Mouse (Mus musculus) naive thymus-derived CD4-positive, alpha-beta T cell, adult 5 months (primary cell): ENCODE results near the gene Klk1b24. TPM values are rescaled to one million over a fixed set of nuclear protein-coding genes. Genes with fewer than 3 reads are reported as not detected.

Experiments used
- polyA plus RNA-seq: library from polyadenylated mRNA; unstranded; fragments of 100-300 nt; shearing (Covaris generic); gene quantifications from one replicate; pipeline ENCODE4 v1.2.1, GENCODE M21; 2017

Gene Klk1b24
- not detected for polyA plus RNA-seq

DNA sequence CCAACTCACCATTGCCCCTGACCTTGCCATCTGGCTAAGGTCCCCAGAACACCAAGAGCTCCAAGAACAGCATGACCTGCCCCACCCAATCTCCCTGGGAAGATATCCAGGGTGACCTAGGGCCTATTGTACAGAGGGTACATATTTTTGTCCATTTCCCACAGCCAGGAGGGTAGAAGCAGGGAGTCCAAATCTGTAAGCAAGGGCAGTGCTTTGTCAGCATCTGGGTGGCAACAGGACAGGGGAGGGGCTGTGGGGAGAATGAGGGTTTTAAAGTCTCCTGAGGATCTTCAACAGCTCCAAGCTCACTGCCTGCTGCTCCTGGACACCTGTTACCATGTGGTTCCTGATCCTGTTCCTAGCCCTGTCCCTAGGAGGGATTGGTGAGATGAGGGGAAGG is at the start of gene Klk1b24:
Klk1b24 (plus strand) TSS at position 301 of the 400 bp plus-strand sequence.

DNA sequence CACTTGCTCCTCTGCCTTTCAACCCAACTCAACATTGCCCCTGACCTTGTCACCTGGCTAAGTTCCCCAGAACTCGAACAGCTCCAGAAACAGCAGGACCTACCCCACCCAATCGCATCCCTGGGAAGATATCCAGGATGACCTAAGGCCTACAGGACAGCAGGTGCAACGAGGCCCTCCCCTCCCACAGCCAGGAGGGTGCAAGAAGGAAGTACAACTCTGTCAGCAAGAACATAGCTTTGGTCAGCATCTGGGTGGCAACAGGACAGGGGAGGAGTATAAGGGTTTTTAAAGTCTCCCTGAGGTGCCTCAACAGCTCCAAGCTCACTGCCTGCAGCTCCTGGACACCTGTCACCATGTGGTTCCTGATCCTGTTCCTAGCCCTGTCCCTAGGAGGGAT is 9.9 kb downstream of the Klk1b24 start, which contains the start of gene Klk1b3:
Klk1b3 (plus strand) TSS at position 301 of the 400 bp plus-strand sequence.

DNA sequence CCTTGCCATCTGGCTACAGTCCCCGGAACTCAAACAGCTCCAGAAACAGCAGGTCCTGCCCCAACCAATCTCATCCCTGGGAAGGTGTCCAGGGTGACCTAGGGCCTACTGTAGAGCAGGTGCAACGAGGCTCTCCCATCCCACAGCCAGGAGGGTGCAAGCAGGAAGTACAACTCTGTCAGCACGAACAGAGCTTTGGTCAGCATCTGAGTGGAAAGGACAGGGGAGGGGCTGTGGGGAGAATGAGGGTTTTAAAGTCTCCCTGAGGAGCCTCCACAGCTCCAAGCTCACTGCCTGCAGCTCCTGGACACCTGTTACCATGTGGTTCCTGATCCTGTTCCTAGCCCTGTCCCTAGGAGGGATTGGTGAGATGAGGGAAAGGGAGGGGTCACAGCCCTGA is 19.1 kb downstream of the Klk1b24 start, which contains the start of gene Klk1b4:
Klk1b4 (plus strand) TSS at position 301 of the 400 bp plus-strand sequence.

DNA sequence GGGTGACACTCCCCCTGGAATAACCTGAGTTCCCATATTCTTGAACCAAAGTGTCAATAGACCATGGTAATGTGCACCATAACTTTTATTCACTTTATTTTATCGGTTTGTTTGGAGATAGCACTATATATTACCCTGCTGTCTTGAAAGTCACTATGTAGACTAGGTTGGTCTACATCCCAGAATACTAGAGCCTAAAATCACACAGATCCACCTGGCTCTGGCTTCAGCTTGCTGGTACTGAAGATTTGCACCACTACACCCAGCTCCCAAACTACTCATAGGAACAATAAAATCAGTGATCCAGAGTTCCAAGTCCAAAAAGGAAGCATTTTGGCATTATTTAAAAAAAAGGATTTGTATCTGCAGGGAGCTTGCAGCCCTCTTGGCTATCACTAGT is 27.6 kb downstream of the Klk1b24 start, which contains the start of gene Klk1b5:
Klk1b5 (plus strand) TSS at position 301 of the 400 bp plus-strand sequence.

DNA sequence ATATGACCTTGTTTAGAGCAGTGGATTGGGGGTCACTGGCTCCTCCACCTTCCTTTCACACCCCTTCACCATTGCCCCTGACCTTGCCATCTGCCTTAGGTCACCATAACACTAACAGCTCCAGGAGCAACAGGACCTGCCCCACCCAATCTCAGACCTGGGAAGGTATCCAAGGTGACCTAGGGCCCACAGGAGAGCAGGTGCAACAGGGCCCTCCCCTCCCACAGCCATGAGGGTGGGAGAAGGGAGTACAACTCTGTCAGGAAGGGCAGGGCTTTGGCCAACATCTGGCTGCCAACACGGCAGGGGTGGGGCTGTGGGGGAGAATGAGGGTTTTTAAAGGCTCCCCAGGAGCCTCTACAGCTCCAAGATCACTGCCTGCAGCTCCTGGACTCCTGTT is 37.0 kb downstream of the Klk1b24 start, which contains the start of gene Klk1:
Klk1 (plus strand) TSS at position 285 of the 400 bp plus-strand sequence.

DNA sequence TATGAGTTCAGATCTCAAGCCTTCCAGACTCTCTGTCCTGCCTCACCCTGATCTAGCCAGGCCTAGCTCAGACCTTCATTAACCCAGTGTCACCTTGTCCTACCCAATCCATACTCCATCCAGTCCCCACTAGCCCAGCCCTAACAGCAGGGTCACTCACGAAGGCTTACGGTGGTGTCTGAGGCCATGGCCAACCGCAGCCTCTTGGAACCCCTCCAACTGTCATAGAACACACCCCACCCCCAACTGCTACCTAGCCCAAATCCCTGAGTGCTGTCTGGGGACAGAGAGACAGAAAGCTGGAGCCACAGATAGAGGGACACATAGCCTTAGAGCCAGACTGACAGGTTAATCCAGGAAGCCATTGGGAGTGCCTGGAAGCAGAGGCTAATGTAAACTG is 47.9 kb downstream of the Klk1b24 start, which contains the start of gene Gm36864:
Gm36864 (plus strand) TSS at position 269 of the 400 bp plus-strand sequence.

Other genes starting within 250 kb of the Klk1b24 start
- gene Klk1b8, start 237.6 kb upstream of the Klk1b24 start, polyA plus RNA-seq, result not detected
- gene Klk1b1, start 221.5 kb upstream of the Klk1b24 start, polyA plus RNA-seq, result not detected
- gene Klk1b9, start 212.2 kb upstream of the Klk1b24 start, polyA plus RNA-seq, result not detected
- gene Klk1b11, start 192.4 kb upstream of the Klk1b24 start, polyA plus RNA-seq, result not detected
- gene Klk1b26, start 176.1 kb upstream of the Klk1b24 start, polyA plus RNA-seq, result not detected
- not detected for gene Klk1b27, start 135.9 kb upstream of the Klk1b24 start, polyA plus RNA-seq
- not detected for gene Klk1b21, start 85.9 kb upstream of the Klk1b24 start, polyA plus RNA-seq
- gene Klk1b22, start 75.6 kb upstream of the Klk1b24 start, polyA plus RNA-seq, result not detected
- gene Klk1b16, start 51.5 kb upstream of the Klk1b24 start, polyA plus RNA-seq, result not detected
- not detected for gene Klk1b3, start 10.0 kb downstream of the Klk1b24 start, polyA plus RNA-seq
- not detected for gene Klk1b4, start 19.2 kb downstream of the Klk1b24 start, polyA plus RNA-seq
- gene Klk1b5, start 27.7 kb downstream of the Klk1b24 start, polyA plus RNA-seq, result not detected
- not detected for gene Klk1, start 37.1 kb downstream of the Klk1b24 start, polyA plus RNA-seq
- gene Gm36864, start 47.9 kb downstream of the Klk1b24 start, polyA plus RNA-seq, result not detected
- gene 1700028J19Rik, start 58.5 kb downstream of the Klk1b24 start, polyA plus RNA-seq, result 1.1 TPM
- 266 TPM for gene 2410002F23Rik, start 58.5 kb downstream of the Klk1b24 start, polyA plus RNA-seq
- gene Acp4, start 69.1 kb downstream of the Klk1b24 start, polyA plus RNA-seq, result not detected
- gene Gm15517, start 73.2 kb downstream of the Klk1b24 start, polyA plus RNA-seq, result not detected
- gene Clec11a, start 118.7 kb downstream of the Klk1b24 start, polyA plus RNA-seq, result 0.46 TPM
- gene Shank1, start 122.0 kb downstream of the Klk1b24 start, polyA plus RNA-seq, result 0.09 TPM
- gene Syt3, start 195.9 kb downstream of the Klk1b24 start, polyA plus RNA-seq, result 0.49 TPM
- gene 1700008O03Rik, start 197.6 kb downstream of the Klk1b24 start, polyA plus RNA-seq, result 0.66 TPM
- not detected for gene Lrrc4b, start 240.8 kb downstream of the Klk1b24 start, polyA plus RNA-seq